Mouse (Mus musculus): ENCODE results near the gene Cbx4.

DNA sequence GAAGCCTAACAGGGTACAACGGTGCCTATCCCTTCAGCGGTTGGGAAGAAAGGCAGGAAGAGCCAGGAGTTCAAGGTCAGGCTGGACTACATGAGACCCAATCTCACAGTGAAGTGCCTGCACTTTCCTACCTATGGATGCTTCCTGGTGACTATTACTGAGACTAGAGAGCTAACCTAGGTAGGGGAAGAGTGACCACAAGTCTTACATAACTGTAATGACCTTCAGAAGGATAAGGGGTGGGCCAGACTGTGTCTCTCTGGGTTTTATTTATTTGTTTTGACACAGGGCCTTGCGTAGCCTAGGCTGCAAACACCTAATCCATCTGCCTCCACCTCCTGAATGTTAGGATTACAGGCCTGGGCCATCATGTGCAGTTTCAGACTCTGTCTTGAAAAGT is 6.3 kb upstream of the Cbx4 start:
- TF ChIP-seq CTCF (conservative IDR thresholded peaks at IDR 0.05; ENCODE audit: insufficient read depth, insufficient read length, low read depth, low read length): no peak
- TF ChIP-seq POLR2A (IDR thresholded peaks at IDR 0.05; ENCODE audit: low read depth, low read length): no peak
